Mouse (Mus musculus): Measurements from ENCODE around the gene Polr2a. TPM values are rescaled to one million over a fixed set of nuclear protein-coding genes. Genes with fewer than 3 reads are reported as not detected.

The Polr2a gene
- polyA plus RNA-seq (2012; rRNA removed): 35.3 and 42.3 TPM in 2 replicates

DNA sequence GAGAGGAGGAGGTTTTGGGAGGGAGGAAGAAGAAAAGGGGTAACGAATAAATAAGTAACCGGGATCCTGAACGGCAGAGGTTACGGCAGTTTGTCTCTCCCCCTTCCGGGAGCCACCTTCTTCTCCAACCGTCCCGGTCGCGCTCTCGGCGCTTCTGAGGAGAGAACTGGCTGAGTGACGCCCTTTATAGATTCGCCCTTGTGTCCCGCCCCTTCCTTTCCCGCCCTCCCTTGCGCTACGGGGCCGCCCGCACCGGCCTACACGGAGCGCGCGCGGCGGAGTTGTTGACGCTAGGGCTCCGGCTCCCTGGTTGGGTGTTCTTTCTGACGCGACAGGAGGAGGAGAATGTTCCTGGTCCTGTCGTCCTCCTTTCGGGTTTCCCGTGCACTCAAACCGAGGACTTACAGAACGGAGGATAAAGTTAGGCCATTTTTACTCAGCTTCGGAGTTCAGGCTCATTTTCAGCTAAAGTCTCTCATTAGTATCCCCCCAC lies at the start of gene Polr2a:
Gene Polr2a, minus strand, starts transcription at position 160 of the 493 bp plus-strand sequence.
- H3K27ac ChIP-seq (ENCODE audit: insufficient read depth, low read length): peak within 1 kb of the TSS; percentile 93
- TF ChIP-seq POLR2A (IDR thresholded peaks at IDR 0.05; ENCODE audit: borderline replicate concordance, insufficient read depth, low read length) (peak; percentile 99), CTCF (IDR thresholded peaks at IDR 0.05; ENCODE audit: borderline replicate concordance, insufficient read depth, low read depth, low read length) (peak; percentile 13; the same call in 1 of the 2 replicates)
- no peaks in the 10 kb centered on the region for H3K27me3 ChIP-seq (ENCODE audit: control insufficient read depth, insufficient read depth, low read length)
- H3K4me1 ChIP-seq (ENCODE audit: control insufficient read depth, insufficient read depth, low read length): peaks cover 10% of the 10 kb centered on the region
- peak within 1 kb of the TSS; percentile 92 for H3K4me3 ChIP-seq (replicated peaks; ENCODE audit: insufficient read depth, low read depth, low read length)
- DNase-seq: peak; percentile 98 to 99
- WGBS: under 1% methylated on average over 36 of the region's 36 CpGs

DNA sequence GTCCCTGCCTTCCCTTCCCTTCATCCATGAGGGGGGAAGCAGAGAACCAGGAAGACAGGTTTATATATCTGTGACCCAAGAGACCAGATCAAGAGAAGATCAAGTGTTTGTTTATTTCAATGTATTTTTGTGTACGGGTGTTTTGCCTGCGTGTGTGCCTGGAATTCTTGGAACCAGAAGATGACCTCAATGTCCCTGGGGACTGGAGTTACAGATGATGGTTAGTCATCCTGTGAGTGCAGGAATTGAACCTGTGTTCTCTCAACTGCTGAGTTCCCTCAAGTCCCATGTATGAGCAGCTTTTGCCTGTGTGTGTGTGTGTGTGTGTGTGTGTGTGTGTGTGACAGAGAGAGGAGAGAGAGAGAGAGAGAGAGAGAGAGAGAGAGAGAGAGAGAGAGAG lies 49.2 kb upstream of the Polr2a start:
- TF ChIP-seq CTCF (IDR thresholded peaks at IDR 0.05; ENCODE audit: borderline replicate concordance, insufficient read depth, low read depth, low read length): no peak
- TF ChIP-seq POLR2A (IDR thresholded peaks at IDR 0.05; ENCODE audit: borderline replicate concordance, insufficient read depth, low read length): no peak
- H3K27me3 ChIP-seq (ENCODE audit: control insufficient read depth, insufficient read depth, low read length): peaks cover 1% of the 10 kb centered on the region; the same call in 1 of the 2 replicates
- no peaks in the 10 kb centered on the region for H3K4me1 ChIP-seq (ENCODE audit: control insufficient read depth, insufficient read depth, low read length)
- no peak overlapping the region for H3K4me3 ChIP-seq (replicated peaks; ENCODE audit: insufficient read depth, low read depth, low read length)
- WGBS: 70% methylated on average over 2 of the region's 2 CpGs
- no peak overlapping the region for H3K27ac ChIP-seq (ENCODE audit: insufficient read depth, low read length)
- DNase-seq: no peak

DNA sequence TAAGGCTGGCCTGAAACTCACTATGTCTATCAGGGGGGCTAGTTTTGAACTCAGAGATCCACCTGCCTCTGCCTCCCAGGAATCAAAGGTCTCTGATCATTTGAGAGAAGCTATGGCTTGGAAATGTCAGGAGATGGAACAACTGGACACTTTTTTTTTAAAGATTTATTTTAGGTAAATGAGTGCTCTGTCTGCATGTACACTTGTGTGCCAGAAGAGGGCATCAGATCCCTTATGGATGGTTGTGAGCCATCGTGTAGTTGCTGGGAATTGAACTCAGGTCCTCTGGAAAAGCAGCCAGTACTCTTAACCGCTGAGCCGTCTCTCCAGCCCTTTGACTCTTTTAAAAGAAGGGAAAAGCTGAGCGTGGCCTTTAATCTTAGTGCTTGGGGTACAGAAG lies 47.9 kb upstream of the Polr2a start:
- no peak for TF ChIP-seq CTCF (IDR thresholded peaks at IDR 0.05; ENCODE audit: borderline replicate concordance, insufficient read depth, low read depth, low read length)
- no peak for TF ChIP-seq POLR2A (IDR thresholded peaks at IDR 0.05; ENCODE audit: borderline replicate concordance, insufficient read depth, low read length)
- 85% methylated on average over 4 of the region's 4 CpGs for WGBS
- Histone ChIP-seq H3K27ac (ENCODE audit: insufficient read depth, low read length) (no peak overlapping the region), H3K27me3 (ENCODE audit: control insufficient read depth, insufficient read depth, low read length) (peaks cover 1% of the 10 kb centered on the region; the same call in 1 of the 2 replicates), H3K4me3 (replicated peaks; ENCODE audit: insufficient read depth, low read depth, low read length) (no peak overlapping the region), H3K4me1 (ENCODE audit: control insufficient read depth, insufficient read depth, low read length) (no peaks in the 10 kb centered on the region; the same call in 1 of the 2 replicates)
- no peak for DNase-seq

DNA sequence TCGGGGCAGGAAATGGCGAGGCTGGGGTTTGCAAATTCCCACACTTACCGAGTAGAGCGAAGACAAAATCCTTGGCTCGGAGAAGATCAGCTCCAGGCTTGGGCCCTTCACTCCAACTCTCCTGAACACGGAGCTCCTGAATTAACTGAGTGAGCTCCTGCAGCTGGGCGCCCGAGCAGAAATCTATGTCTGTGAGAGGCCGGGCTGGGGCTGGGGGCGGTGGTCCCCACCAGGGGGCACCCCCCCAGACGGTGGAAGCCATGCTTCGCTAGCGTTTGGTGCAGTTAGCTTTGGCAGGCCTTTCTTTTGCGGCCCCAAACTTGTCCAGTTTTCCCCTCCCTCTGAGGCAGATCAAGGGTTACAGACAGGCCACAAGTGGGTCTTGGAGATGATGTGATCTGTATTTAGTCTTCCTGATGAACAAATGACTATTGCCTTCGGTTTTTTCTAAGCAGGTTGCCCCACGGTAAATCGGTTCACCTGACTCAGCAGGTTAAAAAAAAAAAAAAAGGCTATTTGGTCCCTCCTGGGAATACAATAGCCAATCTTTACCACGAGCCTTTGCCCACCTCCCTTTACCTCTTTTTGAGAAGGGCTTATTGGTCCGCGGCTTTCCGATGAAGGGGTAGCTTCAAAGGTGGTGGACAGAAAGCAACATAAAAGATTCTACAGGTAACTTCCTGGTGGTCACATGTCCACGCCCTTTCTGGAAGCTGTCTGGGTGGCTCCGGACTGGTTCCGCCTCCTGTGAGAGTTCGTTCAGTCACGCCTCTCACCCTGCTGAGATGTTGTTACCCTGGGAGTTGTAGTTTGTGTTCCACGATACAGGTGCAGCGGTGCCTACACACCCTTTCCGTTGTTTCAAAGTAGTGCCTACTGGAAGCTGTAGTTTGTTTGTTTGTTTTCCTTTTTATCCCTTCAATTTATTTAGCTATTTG lies 46.8 kb upstream of the Polr2a start, which contains the start of gene Tmem102:
Gene Tmem102, minus strand, starts transcription at position 653 of the 938 bp plus-strand sequence.
- Histone ChIP-seq H3K4me1 (ENCODE audit: control insufficient read depth, insufficient read depth, low read length) (peaks cover 5% of the 10 kb centered on the region; the same call in 1 of the 2 replicates), H3K27me3 (ENCODE audit: control insufficient read depth, insufficient read depth, low read length) (peaks cover 1% of the 10 kb centered on the region; the same call in 1 of the 2 replicates), H3K4me3 (replicated peaks; ENCODE audit: insufficient read depth, low read depth, low read length) (no peak within 1 kb of the TSS), H3K27ac (ENCODE audit: insufficient read depth, low read length) (no peak within 1 kb of the TSS)
- TF ChIP-seq POLR2A (IDR thresholded peaks at IDR 0.05; ENCODE audit: borderline replicate concordance, insufficient read depth, low read length) (no peak), CTCF (IDR thresholded peaks at IDR 0.05; ENCODE audit: borderline replicate concordance, insufficient read depth, low read depth, low read length) (no peak)
- WGBS: 32% methylated on average over 29 of the region's 29 CpGs
- no peak for DNase-seq

DNA sequence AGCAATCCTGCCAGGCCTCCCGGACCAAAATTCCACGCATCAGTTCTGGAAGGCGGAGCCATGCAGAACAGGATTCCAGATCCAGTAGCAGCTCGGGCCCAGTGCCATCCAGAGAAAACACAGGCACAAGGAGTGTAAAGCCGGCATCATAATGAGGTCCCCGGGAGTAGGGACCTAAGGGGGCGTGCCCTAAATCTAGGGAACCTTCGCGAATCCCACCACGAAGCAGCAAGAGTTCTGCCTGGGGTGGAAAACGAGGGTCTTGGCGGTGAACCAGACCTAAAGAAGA lies 46.2 kb upstream of the Polr2a start:
- no peak for DNase-seq

DNA sequence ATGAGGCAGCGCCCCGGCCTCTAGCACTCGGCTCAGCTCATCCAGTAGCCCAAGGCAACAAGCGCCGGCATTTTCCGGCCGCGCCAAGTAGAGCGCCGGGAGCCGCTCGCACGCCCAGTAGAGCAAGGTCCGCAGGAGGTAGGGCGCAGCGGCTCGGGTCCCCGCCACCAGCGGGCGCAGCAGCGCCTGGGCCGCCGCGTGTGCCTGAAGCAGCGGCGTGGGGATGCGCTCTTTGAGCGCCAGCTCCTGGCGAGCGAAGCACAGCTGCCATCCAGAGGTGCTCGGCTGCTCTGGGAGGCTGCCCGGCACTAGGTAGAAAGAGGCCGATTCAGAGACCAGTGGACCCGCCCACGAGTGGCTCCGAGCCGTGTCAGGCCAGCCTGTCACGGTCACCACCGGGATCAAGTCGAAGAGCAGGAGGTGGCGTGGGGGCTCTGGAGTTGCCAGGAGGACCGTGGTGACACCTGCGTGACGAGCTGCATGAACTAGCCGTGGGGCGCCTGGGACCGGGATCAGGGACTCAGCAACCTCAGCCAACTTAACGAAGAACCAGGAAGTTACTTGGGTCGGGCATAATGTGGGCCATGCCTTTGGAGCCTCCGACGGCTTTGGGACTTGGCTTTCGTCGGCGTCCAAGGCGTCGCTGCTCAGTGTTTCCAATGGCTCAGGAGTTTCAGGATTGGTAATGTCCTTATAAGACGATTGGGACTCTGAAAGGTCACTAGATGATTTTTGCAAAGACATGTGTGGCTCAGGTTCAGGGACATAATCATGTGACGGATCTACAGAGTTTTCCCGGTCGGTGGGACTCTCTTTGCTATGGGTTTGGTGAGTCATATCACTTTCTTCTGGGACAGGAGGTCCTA lies 45.6 kb upstream of the Polr2a start:
- peak; percentile 62 to 69 for DNase-seq
- H3K27me3 ChIP-seq (ENCODE audit: control insufficient read depth, insufficient read depth, low read length): peaks cover 1% of the 10 kb centered on the region; the same call in 1 of the 2 replicates
- H3K4me3 ChIP-seq (replicated peaks; ENCODE audit: insufficient read depth, low read depth, low read length): peak overlapping the region; percentile 38
- no peak overlapping the region for H3K27ac ChIP-seq (ENCODE audit: insufficient read depth, low read length)
- TF ChIP-seq POLR2A (IDR thresholded peaks at IDR 0.05; ENCODE audit: borderline replicate concordance, insufficient read depth, low read length) (no peak), CTCF (IDR thresholded peaks at IDR 0.05; ENCODE audit: borderline replicate concordance, insufficient read depth, low read depth, low read length) (peak; percentile 22; the same call in 1 of the 2 replicates)
- WGBS: 2% methylated on average over 60 of the region's 60 CpGs
- H3K4me1 ChIP-seq (ENCODE audit: control insufficient read depth, insufficient read depth, low read length): peaks cover 7% of the 10 kb centered on the region; the same call in 1 of the 2 replicates

More for the DNA sequence above, 46.2 kb upstream of the Polr2a start:
- TF ChIP-seq POLR2A (IDR thresholded peaks at IDR 0.05; ENCODE audit: borderline replicate concordance, insufficient read depth, low read length) (no peak), CTCF (IDR thresholded peaks at IDR 0.05; ENCODE audit: borderline replicate concordance, insufficient read depth, low read depth, low read length) (no peak)
- 18% methylated on average over 12 of the region's 12 CpGs for WGBS
- peaks cover 1% of the 10 kb centered on the region; the same call in 1 of the 2 replicates for H3K27me3 ChIP-seq (ENCODE audit: control insufficient read depth, insufficient read depth, low read length)
- no peak overlapping the region for H3K4me3 ChIP-seq (replicated peaks; ENCODE audit: insufficient read depth, low read depth, low read length)
- peaks cover 7% of the 10 kb centered on the region; the same call in 1 of the 2 replicates for H3K4me1 ChIP-seq (ENCODE audit: control insufficient read depth, insufficient read depth, low read length)
- H3K27ac ChIP-seq (ENCODE audit: insufficient read depth, low read length): no peak overlapping the region

DNA sequence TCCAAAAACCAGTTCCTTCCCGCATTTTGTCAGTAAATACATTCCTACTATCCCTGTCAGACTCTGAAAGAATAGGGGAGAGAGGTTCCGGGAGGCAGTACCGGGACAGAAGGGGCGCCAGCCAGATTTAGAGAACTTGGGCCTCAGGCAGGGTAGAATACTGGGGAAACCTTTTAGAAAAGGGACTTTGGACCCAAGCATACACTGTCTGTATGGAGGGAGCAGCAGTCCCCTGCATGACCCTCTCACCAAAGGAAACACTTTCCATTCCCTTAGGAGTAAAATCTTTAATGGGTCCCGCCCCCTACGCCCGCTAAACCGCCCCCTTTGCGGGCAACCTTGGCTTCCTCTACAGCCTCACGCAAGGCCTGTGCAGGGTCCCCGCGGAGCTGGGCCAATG lies 44.9 kb upstream of the Polr2a start:
- H3K27me3 ChIP-seq (ENCODE audit: control insufficient read depth, insufficient read depth, low read length): peaks cover 1% of the 10 kb centered on the region; the same call in 1 of the 2 replicates
- peak overlapping the region; percentile 38 for H3K4me3 ChIP-seq (replicated peaks; ENCODE audit: insufficient read depth, low read depth, low read length)
- peaks cover 7% of the 10 kb centered on the region; the same call in 1 of the 2 replicates for H3K4me1 ChIP-seq (ENCODE audit: control insufficient read depth, insufficient read depth, low read length)
- 17% methylated on average over 12 of the region's 12 CpGs for WGBS
- DNase-seq: no peak
- no peak for TF ChIP-seq POLR2A (IDR thresholded peaks at IDR 0.05; ENCODE audit: borderline replicate concordance, insufficient read depth, low read length)
- no peak for TF ChIP-seq CTCF (IDR thresholded peaks at IDR 0.05; ENCODE audit: borderline replicate concordance, insufficient read depth, low read depth, low read length)
- no peak overlapping the region for H3K27ac ChIP-seq (ENCODE audit: insufficient read depth, low read length)

Data from cerebellum, adult 2 months (tissue).